Mouse (Mus musculus): ENCODE results near the gene Hist1h4h.
"Not testable (repeated sequence)": the region's sequence is repeated elsewhere in the genome, so short reads cannot be mapped to it uniquely, and the experiment has no call there.

Gene Hist1h4h

GRCm38 (mm10) chr13:23554925-23555838 lies 24.3 kb downstream of the Hist1h4h start:
- DNase-seq (ENCODE audit: low spot score in 2 of 2) = peak; percentile 78 to 90

GRCm38 (mm10) chr13:23555839-23556416 lies 25.1 kb downstream of the Hist1h4h start:
- peak; percentile 63 to 86 for DNase-seq (ENCODE audit: low spot score in 2 of 2)

- no peak for DNase-seq (ENCODE audit: low spot score in 2 of 2)
These were observed 26.1 kb downstream of the Hist1h4h start for GRCm38 (mm10) chr13:23556906-23557305.

GRCm38 (mm10) chr13:23560699-23561098 lies 29.8 kb downstream of the Hist1h4h start:
- DNase-seq (ENCODE audit: low spot score in 2 of 2) = not testable (repeated sequence)

- DNase-seq (ENCODE audit: low spot score in 2 of 2) = not testable (repeated sequence)
These were observed 30.7 kb downstream of the Hist1h4h start for GRCm38 (mm10) chr13:23561531-23561882.

GRCm38 (mm10) chr13:23561883-23562659 lies 31.2 kb downstream of the Hist1h4h start, which contains the start of gene Hist1h3e:
Gene Hist1h3e (minus strand): TSS chr13:23562369.
- DNase-seq (ENCODE audit: low spot score in 2 of 2) = peak; percentile 96 to 98

- peak in 1 of 2 experiments; percentile 63 for DNase-seq (ENCODE audit: low spot score in 2 of 2)
These were observed 32.0 kb downstream of the Hist1h4h start for GRCm38 (mm10) chr13:23562699-23563462.

GRCm38 (mm10) chr13:23564482-23564881 lies 33.6 kb downstream of the Hist1h4h start:
- DNase-seq (ENCODE audit: low spot score in 2 of 2) = no peak

- DNase-seq (ENCODE audit: low spot score in 2 of 2) = not testable (repeated sequence)
These were observed 39.6 kb downstream of the Hist1h4h start for GRCm38 (mm10) chr13:23570261-23571021.

- peak; percentile 79 to 86 for DNase-seq (ENCODE audit: low spot score in 2 of 2)
These were observed 40.2 kb downstream of the Hist1h4h start, which contains the start of the genes Hist1h2ae and Hist1h2bg for GRCm38 (mm10) chr13:23571022-23571503. Gene Hist1h2ae (minus strand): TSS chr13:23571220. Gene Hist1h2bg (plus strand): TSS chr13:23571396.

GRCm38 (mm10) chr13:23571504-23572217 lies 40.8 kb downstream of the Hist1h4h start:
- DNase-seq (ENCODE audit: low spot score in 2 of 2) = peak in 1 of 2 experiments; percentile 30

GRCm38 (mm10) chr13:23572218-23573033 lies 41.6 kb downstream of the Hist1h4h start:
- DNase-seq (ENCODE audit: low spot score in 2 of 2) = no peak

GRCm38 (mm10) chr13:23573034-23573897 lies 42.4 kb downstream of the Hist1h4h start:
- not testable (repeated sequence) for DNase-seq (ENCODE audit: low spot score in 2 of 2)

GRCm38 (mm10) chr13:23573898-23574524 lies 43.2 kb downstream of the Hist1h4h start, which contains the start of the genes Hist1h2bf and Hist1h2ad:
Gene Hist1h2bf (minus strand): TSS chr13:23574196.
Gene Hist1h2ad (plus strand): TSS chr13:23574381.
- DNase-seq (ENCODE audit: low spot score in 2 of 2) = peak; percentile 88 to 98

GRCm38 (mm10) chr13:23574546-23575170 lies 43.8 kb downstream of the Hist1h4h start:
- not testable (repeated sequence) for DNase-seq (ENCODE audit: low spot score in 2 of 2)

- peak; percentile 65 to 87 for DNase-seq (ENCODE audit: low spot score in 2 of 2)
These were observed 44.5 kb downstream of the Hist1h4h start, which contains the start of gene Hist1h3d for GRCm38 (mm10) chr13:23575271-23575851. Gene Hist1h3d (plus strand): TSS chr13:23575763.
